Mouse (Mus musculus): ENCODE measurements around the gene Cmtr2. TPM values are rescaled to one million over a fixed set of nuclear protein-coding genes. Genes with fewer than 3 reads are reported as not detected.

Gene Cmtr2
- polyA plus RNA-seq, 1 experiment from 2014 or later, result 10.5 TPM

GRCm38 (mm10) chr8:110267268-110267667, 51.8 kb downstream of the Cmtr2 start:
- no peak overlapping the region; the same call in 1 of the 2 replicates for H3K9ac ChIP-seq
- H3K4me1 ChIP-seq, result peaks cover 10% of the 10 kb centered on the region
- H3K9me3 ChIP-seq (replicated peaks), result no peaks in the 10 kb centered on the region
- H3K4me2 ChIP-seq (replicated peaks), result peak overlapping the region; percentile 52
- no peaks in the 10 kb centered on the region for H3K36me3 ChIP-seq
- WGBS, result 14% methylated on average over 12 of the region's 12 CpGs
- no peak for ATAC-seq (ENCODE audit: low FRiP score)
- no peaks in the 10 kb centered on the region for H3K27me3 ChIP-seq
- no peak overlapping the region for H3K27ac ChIP-seq
- H3K4me3 ChIP-seq, result peak overlapping the region; percentile 36

GRCm38 (mm10) chr8:110270659-110271058, 55.2 kb downstream of the Cmtr2 start:
- WGBS, result 92% methylated on average over 4 of the region's 4 CpGs
- Histone ChIP-seq H3K27ac (no peak overlapping the region), H3K27me3 (no peaks in the 10 kb centered on the region), H3K4me2 (replicated peaks) (no peak overlapping the region), H3K4me1 (peaks cover 10% of the 10 kb centered on the region), H3K9ac (no peak overlapping the region), H3K9me3 (replicated peaks) (no peaks in the 10 kb centered on the region), H3K4me3 (no peak overlapping the region), H3K36me3 (no peaks in the 10 kb centered on the region)
- no peak for ATAC-seq (ENCODE audit: low FRiP score)

GRCm38 (mm10) chr8:110273394-110273793, 57.9 kb downstream of the Cmtr2 start:
- H3K27ac ChIP-seq, result no peak overlapping the region
- WGBS, result 57% methylated on average over 2 of the region's 2 CpGs

More at GRCm38 (mm10) chr8:110273394-110273793, 57.9 kb downstream of the Cmtr2 start:
- Histone ChIP-seq H3K4me2 (replicated peaks) (no peak overlapping the region), H3K27me3 (no peaks in the 10 kb centered on the region), H3K4me1 (no peaks in the 10 kb centered on the region), H3K36me3 (no peaks in the 10 kb centered on the region), H3K4me3 (no peak overlapping the region), H3K9ac (no peak overlapping the region), H3K9me3 (replicated peaks) (no peaks in the 10 kb centered on the region)
- ATAC-seq (ENCODE audit: low FRiP score), result no peak

Other genes with a start within 250 kb of the Cmtr2 start
- not detected in 2 replicates for gene Tat, start 225.2 kb upstream of the Cmtr2 start, polyA plus RNA-seq (2016; fragmentation: Nextera tagmentation; extraction: Ambion mirVana)
- not detected in 2 replicates for gene Chst4, start 175.9 kb upstream of the Cmtr2 start, polyA plus RNA-seq (2016; fragmentation: Nextera tagmentation; extraction: Ambion mirVana)
- gene Zfp612, start 135.9 kb upstream of the Cmtr2 start, polyA plus RNA-seq (2016; fragmentation: Nextera tagmentation; extraction: Ambion mirVana), result 12.2 and 12.8 TPM in 2 replicates
- gene Gm21964, start 114.5 kb upstream of the Cmtr2 start, polyA plus RNA-seq (2016; fragmentation: Nextera tagmentation; extraction: Ambion mirVana), result not detected in 2 replicates
- gene Gm17720, start 112.9 kb upstream of the Cmtr2 start, polyA plus RNA-seq (2016; fragmentation: Nextera tagmentation; extraction: Ambion mirVana), result not detected in 2 replicates
- gene Calb2, start 47.5 kb upstream of the Cmtr2 start, polyA plus RNA-seq (2016; fragmentation: Nextera tagmentation; extraction: Ambion mirVana), result 23.9 and 28.8 TPM in 2 replicates
- gene Hydin, start 51.3 kb downstream of the Cmtr2 start, polyA plus RNA-seq (2016; fragmentation: Nextera tagmentation; extraction: Ambion mirVana), result 0.30 and 0.40 TPM in 2 replicates

Measured in hindbrain, embryonic 12.5 days (tissue).